Mouse (Mus musculus): Measurements from ENCODE around the gene Tceanc.

DNA sequence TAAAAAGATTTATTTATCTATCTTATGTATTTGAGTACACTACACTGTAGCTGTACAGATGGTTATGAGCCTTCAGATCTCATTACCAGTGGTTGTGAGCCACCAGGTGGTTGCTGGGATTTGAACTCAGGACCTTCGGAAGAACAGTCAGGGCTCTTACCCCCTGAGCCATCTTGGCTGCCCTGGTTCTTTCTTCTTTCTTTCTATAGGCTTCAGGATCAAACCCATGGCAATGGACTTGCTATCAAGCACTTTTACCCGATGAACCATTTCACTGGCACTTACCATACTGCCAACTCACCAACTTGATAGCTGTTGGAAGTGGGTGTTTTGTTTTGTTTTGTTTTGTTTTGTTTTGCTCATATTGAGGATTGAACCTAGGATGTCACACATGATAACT lies 23.3 kb downstream of the Tceanc start:
- TF ChIP-seq CTCF (IDR thresholded peaks at IDR 0.05; ENCODE audit: low read depth, low read length) (no peak), POLR2A (IDR thresholded peaks at IDR 0.05; ENCODE audit: extremely low read depth, insufficient read depth, low read length) (no peak)
